Mouse (Mus musculus) MEL (cell line): ENCODE results near the gene Slc28a3. TPM values are rescaled to one million over a fixed set of nuclear protein-coding genes. Genes with fewer than 3 reads are reported as not detected.

Experiments
- DNase-seq: peaks from one replicate; pipeline ENCODE4 v3.0.0; 2011; ENCODE audit warnings: low read depth, low spot score
- H3K27ac ChIP-seq: 2 replicates; pipeline ENCODE4 v1.5.1; 2012; ENCODE audit warnings: low read depth, mild to moderate bottlenecking, control low read depth, low read length, moderate library complexity; ENCODE audit not compliant: control insufficient read depth
- H3K27me3 ChIP-seq, 2 experiments: fragments of 150-350 bp in 1 of 2; sonication (generic) in 1 of 2; 2 replicates each; pipeline ENCODE4 v1.6.1; 2012; ENCODE audit warnings: low read length in 2 of 2, mild to moderate bottlenecking in 2 of 2, improper control_type of control experiment in 1 of 2, moderate library complexity in 1 of 2; ENCODE audit not compliant: insufficient read depth in 2 of 2, control insufficient read depth in 1 of 2
- H3K36me3 ChIP-seq, 2 experiments: 2 replicates each; pipeline ENCODE4 v1.6.1; 2012 to 2014; ENCODE audit warnings: low read length in 2 of 2, improper control_type of control experiment in 1 of 2, inconsistent platforms in 1 of 2, mild to moderate bottlenecking in 1 of 2; ENCODE audit not compliant: insufficient read depth in 2 of 2, control insufficient read depth in 1 of 2
- H3K4me1 ChIP-seq, 2 experiments: fragments of 150-350 bp in 1 of 2; sonication (generic) in 1 of 2; 2 replicates each; pipeline ENCODE4 v1.6.1; 2012; ENCODE audit warnings: low read length in 2 of 2, improper control_type of control experiment in 1 of 2, mild to moderate bottlenecking in 1 of 2; ENCODE audit not compliant: insufficient read depth in 2 of 2, control insufficient read depth in 1 of 2
- H3K4me3 ChIP-seq, 2 experiments: fragments of 150-350 bp in 1 of 2; sonication (generic) in 1 of 2; 2 replicates each; pipeline ENCODE4 v1.5.1; 2012; ENCODE audit warnings: low read depth in 2 of 2, low read length in 2 of 2, mild to moderate bottlenecking in 2 of 2, moderate library complexity in 2 of 2, control low read depth in 1 of 2, improper control_type of control experiment in 1 of 2; ENCODE audit not compliant: control insufficient read depth in 1 of 2, insufficient read depth in 1 of 2
- H3K79me2 ChIP-seq: 2 replicates; pipeline ENCODE4 v1.6.1; 2012; ENCODE audit warnings: mild to moderate bottlenecking, low read length, moderate library complexity; ENCODE audit not compliant: control insufficient read depth, poor library complexity, insufficient read depth
- H3K9ac ChIP-seq: 2 replicates; pipeline ENCODE4 v1.6.1; 2012; ENCODE audit warnings: low read depth, mild to moderate bottlenecking, control low read depth, low read length, moderate library complexity; ENCODE audit not compliant: control insufficient read depth, poor library complexity, severe bottlenecking
- H3K9me3 ChIP-seq: fragments of 150-350 bp; sonication (generic); replicated peaks from 2 replicates; pipeline ENCODE4 v1.6.1; 2012; ENCODE audit warnings: mild to moderate bottlenecking, low read length, improper control_type of control experiment, moderate library complexity; ENCODE audit not compliant: insufficient read depth
- BHLHE40 ChIP-seq: IDR thresholded peaks from 2 replicates; pipeline ENCODE4 v1.6.1; 2012; ENCODE audit warnings: low read depth, mild to moderate bottlenecking, inconsistent platforms, low read length, improper control_type of control experiment, borderline replicate concordance
- CHD1 ChIP-seq: IDR thresholded peaks from 2 replicates; pipeline ENCODE4 v1.6.1; 2012; ENCODE audit warnings: low read depth, mild to moderate bottlenecking, inconsistent platforms, low read length, improper control_type of control experiment
- CTCF ChIP-seq, 3 experiments: IDR thresholded peaks in 2 of 3; conservative IDR thresholded peaks in 1 of 3; 2 replicates each; pipeline ENCODE4 v1.5.1; 2011 to 2012; ENCODE audit warnings: low read length in 3 of 3, low read depth in 2 of 3, mild to moderate bottlenecking in 2 of 3, improper control_type of control experiment in 1 of 3, inconsistent platforms in 1 of 3, mixed read lengths in 1 of 3, moderate library complexity in 1 of 3; ENCODE audit not compliant: control insufficient read depth in 1 of 3, insufficient read depth in 1 of 3, poor library complexity in 1 of 3, severe bottlenecking in 1 of 3
- E2F4 ChIP-seq: IDR thresholded peaks from 2 replicates; pipeline ENCODE4 v1.6.1; 2011; ENCODE audit warnings: low read depth, low read length, improper control_type of control experiment, borderline replicate concordance
- ETS1 ChIP-seq: IDR thresholded peaks from 2 replicates; pipeline ENCODE4 v1.6.1; 2012; ENCODE audit warnings: low read depth, mild to moderate bottlenecking, inconsistent platforms, low read length, improper control_type of control experiment, moderate library complexity
- JUND ChIP-seq: IDR thresholded peaks from 2 replicates; pipeline ENCODE4 v1.6.1; 2011; ENCODE audit warnings: low read depth, mild to moderate bottlenecking, improper control_type of control experiment, low read length
- KAT2A ChIP-seq: conservative IDR thresholded peaks from 2 replicates; pipeline ENCODE4 v1.6.1; 2012; ENCODE audit warnings: low read depth, low read length, improper control_type of control experiment, inconsistent platforms
- MAX ChIP-seq: IDR thresholded peaks from 2 replicates; pipeline ENCODE4 v1.6.1; 2011; ENCODE audit warnings: low read length, improper control_type of control experiment
- MXI1 ChIP-seq: IDR thresholded peaks from 2 replicates; pipeline ENCODE4 v1.6.1; 2011; ENCODE audit warnings: mild to moderate bottlenecking, low read depth, low read length, improper control_type of control experiment
- NELFE ChIP-seq: IDR thresholded peaks from 2 replicates; pipeline ENCODE4 v1.6.1; 2011; ENCODE audit warnings: low read depth, low read length, improper control_type of control experiment
- RAD21 ChIP-seq: IDR thresholded peaks from 2 replicates; pipeline ENCODE4 v1.6.1; 2011; ENCODE audit warnings: mild to moderate bottlenecking, low read depth, low read length, improper control_type of control experiment
- TBP ChIP-seq: IDR thresholded peaks from 2 replicates; pipeline ENCODE4 v1.8.0; 2011; ENCODE audit warnings: low read depth, low read length, improper control_type of control experiment
- TCF12 ChIP-seq: IDR thresholded peaks from 2 replicates; pipeline ENCODE4 v1.6.1; 2014; ENCODE audit warnings: low read depth, mild to moderate bottlenecking, inconsistent platforms, low read length, improper control_type of control experiment, moderate library complexity
- UBTF ChIP-seq: IDR thresholded peaks from 2 replicates; pipeline ENCODE4 v1.6.1; 2012; ENCODE audit warnings: low read depth, mild to moderate bottlenecking, inconsistent platforms, low read length, improper control_type of control experiment, moderate library complexity, borderline replicate concordance; ENCODE audit not compliant: insufficient read depth
- ZC3H11A ChIP-seq: IDR thresholded peaks from 2 replicates; pipeline ENCODE4 v1.6.1; 2012; ENCODE audit warnings: low read depth, mild to moderate bottlenecking, inconsistent platforms, low read length, improper control_type of control experiment
- ZMIZ1 ChIP-seq: IDR thresholded peaks from 2 replicates; pipeline ENCODE4 v1.6.1; 2012; ENCODE audit warnings: low read depth, mild to moderate bottlenecking, inconsistent platforms, low read length, improper control_type of control experiment, moderate library complexity
- polyA plus RNA-seq, 2 experiments: library from polyadenylated mRNA; stranded (reverse) in 1 of 2; unstranded in 1 of 2; fragments of >175 nt in 1 of 2; fragments of >200 nt in 1 of 2; gene quantifications; 2 replicates each; pipeline versions ENCODE4 v1.2.1 to v1.2.4; 2012; ENCODE audit warnings: low replicate concordance in 2 of 2, low read depth in 1 of 2; ENCODE audit not compliant: insufficient read length in 2 of 2, insufficient read depth in 1 of 2, missing spikeins in 1 of 2
- total RNA-seq: library from RNA; depleted of rRNA; stranded (reverse); fragments of 300-350 nt; gene quantifications from 2 replicates; pipeline ENCODE4 v1.2.3, GENCODE M21; 2012

Slc28a3 gene
- total and polyA plus RNA-seq, 3 experiments = 1.4 TPM; not detected in 2

GRCm38 (mm10) chr13:58588655-58589516 is 21.8 kb downstream of the Slc28a3 start:
- Histone ChIP-seq H3K27me3 (no peaks in the 10 kb centered on the region), H3K9me3 (no peaks in the 10 kb centered on the region), H3K36me3 (peaks cover 0 to 5% of the 10 kb centered on the region in 2 experiments; a peak in 2 of 4 replicates), H3K79me2 (no peaks in the 10 kb centered on the region), H3K9ac (peak overlapping the region; percentile 49), H3K27ac (no peak overlapping the region), H3K4me3 (peak overlapping the region; percentile 44 to 48), H3K4me1 (peaks cover 0 to 8% of the 10 kb centered on the region in 2 experiments; a peak in 1 of 4 replicates)
- TF ChIP-seq MXI1 (no peak), CTCF (IDR thresholded peaks at IDR 0.05 in 2 of 3, conservative IDR thresholded peaks at IDR 0.05 in 1 of 3; ENCODE audit: control insufficient read depth in 1 of 3, insufficient read depth in 1 of 3, low read depth in 2 of 3, low read length in 3 of 3, poor library complexity in 1 of 3, severe bottlenecking in 1 of 3) (peak in 2 of 3 experiments; percentile 11 to 24; a peak in 1 of 6 replicates)
- DNase-seq = peak; percentile 52

GRCm38 (mm10) chr13:58587962-58588361 is 22.7 kb downstream of the Slc28a3 start:
- Histone ChIP-seq H3K9ac (no peak overlapping the region), H3K4me3 (no peak overlapping the region), H3K27ac (no peak overlapping the region), H3K36me3 (peaks cover 0 to 5% of the 10 kb centered on the region in 2 experiments; a peak in 2 of 4 replicates), H3K79me2 (no peaks in the 10 kb centered on the region), H3K27me3 (no peaks in the 10 kb centered on the region), H3K9me3 (no peaks in the 10 kb centered on the region), H3K4me1 (peaks cover 0 to 8% of the 10 kb centered on the region in 2 experiments; a peak in 1 of 4 replicates)
- DNase-seq = peak; percentile 11
- TF ChIP-seq JUND = no peak
- TF ChIP-seq TBP = no peak
- no peak for TF ChIP-seq MAX
- no peak for TF ChIP-seq ETS1
- TF ChIP-seq E2F4 = no peak
- TF ChIP-seq TCF12 = no peak
- TF ChIP-seq CHD1 = no peak

GRCm38 (mm10) chr13:58566181-58566580 is 44.5 kb downstream of the Slc28a3 start:
- Histone ChIP-seq H3K27me3 (no peaks in the 10 kb centered on the region), H3K79me2 (no peaks in the 10 kb centered on the region), H3K4me1 (no peaks in the 10 kb centered on the region), H3K4me3 (no peak overlapping the region), H3K9ac (no peak overlapping the region), H3K27ac (no peak overlapping the region), H3K9me3 (no peaks in the 10 kb centered on the region), H3K36me3 (no peaks in the 10 kb centered on the region)
- no peak for DNase-seq
- TF ChIP-seq ZC3H11A (no peak), KAT2A (no peak), NELFE (no peak), RAD21 (no peak), BHLHE40 (no peak), ZMIZ1 (no peak), UBTF (no peak)
